Mouse (Mus musculus): ENCODE data around the gene Lat2.

Lat2 gene

DNA sequence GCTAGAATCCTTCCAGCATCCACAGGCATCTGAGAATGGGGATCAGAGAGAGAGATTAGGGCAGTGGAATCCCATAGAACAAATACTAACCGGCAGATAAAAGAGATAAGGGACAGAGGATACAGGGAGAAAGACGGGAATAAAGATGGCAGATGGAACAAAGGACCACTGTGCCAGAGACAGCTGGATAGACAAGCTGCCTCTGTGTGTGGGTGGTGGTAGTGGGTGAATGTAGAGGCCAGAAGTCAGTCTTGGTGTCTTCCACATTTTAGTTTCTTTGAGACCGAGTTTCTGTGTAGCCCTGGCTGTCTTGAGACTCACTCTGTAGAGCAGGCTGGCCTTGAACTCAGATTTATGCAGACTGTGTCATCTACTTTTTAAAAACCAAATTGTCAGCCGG is 955 bp upstream of the Lat2 start:
- in situ Hi-C loops (cut with MboI; ENCODE audit: low pct_unique_long_range_greater_than_20kb in 1 of 2, low sequenced_read_pairs in 2 of 2, unreplicated experiment in 1 of 2), result no loop called here

DNA sequence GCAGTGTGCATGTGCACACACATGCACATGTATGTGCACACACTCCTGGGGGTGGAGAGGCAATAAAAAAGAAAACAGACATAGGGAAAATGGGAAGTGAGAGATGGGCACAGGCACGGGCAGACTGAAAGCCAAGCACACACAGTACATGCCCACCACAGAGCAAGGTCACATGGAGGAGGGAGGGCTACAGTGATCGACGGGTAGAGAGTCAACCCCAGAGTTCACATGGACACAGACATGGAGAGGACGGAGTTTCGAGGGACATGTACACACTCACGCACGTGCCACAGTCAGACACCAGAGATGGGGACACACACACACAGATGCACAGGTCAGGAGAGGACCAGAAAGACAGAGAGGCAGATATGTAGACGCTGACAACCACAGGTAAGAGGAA is 555 bp upstream of the Lat2 start:
- in situ Hi-C loops (cut with MboI; ENCODE audit: low pct_unique_long_range_greater_than_20kb in 1 of 2, low sequenced_read_pairs in 2 of 2, unreplicated experiment in 1 of 2), result no loop called here

DNA sequence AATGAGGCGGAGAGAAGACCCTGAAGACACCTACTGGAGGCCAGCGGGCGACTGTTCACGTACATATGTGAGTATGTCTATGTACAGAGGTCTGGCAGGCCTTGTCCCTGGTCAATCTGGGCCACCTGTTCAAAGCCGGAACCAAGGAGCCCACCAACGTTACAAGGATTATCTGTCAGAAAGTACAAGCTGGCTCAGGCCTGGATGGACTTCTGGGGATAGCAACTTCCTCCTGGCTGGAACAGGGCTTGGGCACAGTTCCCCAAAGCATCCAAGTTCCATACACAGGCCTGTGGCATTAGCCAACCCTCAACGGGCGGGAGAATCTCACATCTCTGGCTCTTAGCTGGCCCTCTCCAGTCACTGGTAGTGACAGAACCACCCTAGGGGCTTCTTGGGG is 529 bp downstream of the Lat2 start:
- in situ Hi-C loops (cut with MboI; ENCODE audit: low pct_unique_long_range_greater_than_20kb in 1 of 2, low sequenced_read_pairs in 2 of 2, unreplicated experiment in 1 of 2), result no loop called here

DNA sequence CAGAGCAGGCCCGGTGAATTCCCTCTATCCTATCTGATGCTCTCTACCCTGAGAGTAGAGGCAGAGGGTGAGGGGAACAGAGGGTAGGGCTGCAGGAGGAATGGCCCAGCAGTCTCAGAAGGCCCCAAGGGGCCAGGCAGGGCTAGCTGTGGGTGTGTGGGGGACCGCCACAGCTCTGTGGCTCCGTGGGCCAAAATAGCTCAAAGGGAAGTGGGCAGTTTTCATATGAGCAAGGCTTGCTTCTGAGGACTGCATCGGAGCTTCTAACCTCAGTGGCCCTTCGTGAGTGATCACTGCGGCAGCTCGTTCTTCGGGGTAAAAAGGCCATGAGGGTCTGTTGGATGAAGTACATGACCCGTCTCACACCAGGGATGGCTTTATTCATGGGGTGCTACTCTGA is 1.1 kb downstream of the Lat2 start:
- in situ Hi-C loops (cut with MboI; ENCODE audit: low pct_unique_long_range_greater_than_20kb in 1 of 2, low sequenced_read_pairs in 2 of 2, unreplicated experiment in 1 of 2), result no loop called here

DNA sequence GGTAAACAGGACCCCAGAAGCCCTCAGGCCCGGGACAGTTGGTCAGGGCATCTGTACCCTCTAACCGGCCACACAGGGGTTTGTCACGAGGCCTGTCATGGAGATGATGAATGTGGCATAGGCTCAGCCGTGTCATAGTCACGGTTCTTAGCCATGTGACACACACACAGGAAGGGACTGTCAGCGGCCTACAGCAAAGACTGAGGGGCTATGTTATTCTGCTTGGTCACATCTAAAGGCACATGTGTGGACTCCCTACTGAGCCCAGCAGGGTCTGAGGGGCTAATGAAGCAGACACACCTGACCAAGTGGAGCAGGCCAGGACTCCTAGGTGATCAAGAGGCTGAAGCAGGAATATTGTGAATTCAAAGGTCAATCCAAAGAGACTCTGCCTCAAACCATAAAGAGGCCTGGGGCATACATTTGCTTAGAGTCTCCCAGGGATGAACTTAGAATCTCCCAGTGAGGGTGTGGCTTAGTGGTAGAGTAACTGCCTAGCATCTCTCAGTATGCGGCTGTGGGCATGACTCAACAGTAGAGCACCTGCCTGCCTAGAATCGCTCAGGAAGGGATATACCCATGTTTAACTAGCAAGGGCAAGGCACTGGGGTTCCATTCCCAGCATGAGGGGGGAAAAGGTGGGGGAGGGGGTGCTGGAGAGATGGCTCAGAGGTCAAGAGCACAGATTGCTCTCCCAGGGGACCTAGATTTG is 2.9 kb downstream of the Lat2 start:
- in situ Hi-C loops (cut with MboI; ENCODE audit: low pct_unique_long_range_greater_than_20kb in 1 of 2, low sequenced_read_pairs in 2 of 2, unreplicated experiment in 1 of 2), result no loop called here

DNA sequence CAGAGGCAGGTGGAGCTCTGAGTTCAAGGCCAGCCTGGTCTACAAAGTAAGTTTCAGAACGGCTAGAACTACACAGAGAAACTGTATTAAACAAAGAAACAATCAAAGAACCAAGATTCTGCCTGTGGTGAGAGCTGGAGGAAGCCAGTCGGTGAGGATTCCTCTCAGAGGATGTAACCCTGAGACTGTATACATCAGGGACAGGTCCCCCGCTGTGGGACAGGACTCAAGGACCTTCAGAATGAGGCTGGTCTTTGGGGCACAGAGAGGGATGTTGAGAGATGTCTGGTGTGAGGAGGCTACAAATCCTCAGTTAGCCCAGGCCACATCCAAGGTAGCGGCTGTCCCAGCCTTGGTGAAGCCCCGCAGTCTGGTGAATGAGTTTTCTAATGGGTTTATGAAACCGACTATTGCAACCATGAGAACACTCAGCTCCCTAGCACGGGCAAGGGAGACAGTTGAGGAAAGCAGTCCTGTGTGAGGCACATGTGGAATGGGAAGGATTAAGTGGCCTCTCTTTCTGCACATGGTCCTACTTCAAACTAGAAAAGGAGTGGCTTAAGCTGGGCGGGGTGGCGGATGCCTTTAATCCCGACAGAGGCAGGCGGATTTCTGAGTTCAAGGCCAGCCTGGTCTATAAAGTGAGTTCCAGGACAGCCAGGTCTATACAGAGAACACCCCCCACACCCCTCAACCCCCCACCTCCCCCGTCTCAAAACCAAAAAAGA is 4.7 kb downstream of the Lat2 start:
- in situ Hi-C loops (cut with MboI; ENCODE audit: low pct_unique_long_range_greater_than_20kb in 1 of 2, low sequenced_read_pairs in 2 of 2, unreplicated experiment in 1 of 2), result no loop called here

DNA sequence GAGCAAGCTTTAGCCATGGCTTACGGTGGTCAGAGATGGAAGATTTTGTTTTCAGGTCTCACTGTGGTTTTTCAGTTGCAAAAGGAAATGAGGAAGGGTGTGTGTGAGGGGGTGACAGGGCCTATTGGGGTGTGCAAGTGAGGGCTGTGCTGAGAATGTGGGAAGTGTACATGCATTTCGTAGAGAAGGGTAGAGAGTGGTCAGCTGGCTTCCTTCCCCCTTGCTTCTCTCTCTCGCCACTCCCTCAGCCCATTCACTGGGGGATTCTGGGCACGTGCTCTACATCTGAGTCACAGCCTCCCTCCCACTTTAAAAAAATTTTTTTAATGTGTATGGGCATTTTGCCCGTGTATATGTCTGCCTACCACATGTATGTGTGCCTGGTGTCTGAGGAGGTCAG is 7.7 kb downstream of the Lat2 start:
- in situ Hi-C loops (cut with MboI; ENCODE audit: low pct_unique_long_range_greater_than_20kb in 1 of 2, low sequenced_read_pairs in 2 of 2, unreplicated experiment in 1 of 2), result no loop called here

DNA sequence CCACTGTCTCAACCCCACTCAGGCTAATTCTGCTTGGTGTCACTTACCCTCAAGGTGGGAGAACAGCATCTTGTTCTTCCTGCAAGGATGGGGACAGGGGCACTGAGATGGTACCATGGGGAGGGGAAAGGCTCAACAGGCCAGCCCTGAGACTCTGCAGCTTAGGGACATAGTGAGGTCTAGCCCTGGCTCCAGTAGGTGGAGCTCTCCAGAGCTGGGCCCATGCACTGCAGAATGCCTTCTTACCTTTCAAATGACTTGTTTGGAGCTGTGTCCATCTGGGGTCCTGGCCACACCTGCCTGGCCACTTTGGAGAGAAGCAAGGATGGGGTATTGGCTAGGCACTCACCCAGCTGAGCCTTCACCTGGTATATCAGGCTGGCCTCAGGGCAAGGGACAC is 8.5 kb downstream of the Lat2 start:
- in situ Hi-C loops (cut with MboI; ENCODE audit: low pct_unique_long_range_greater_than_20kb in 1 of 2, low sequenced_read_pairs in 2 of 2, unreplicated experiment in 1 of 2), result no loop called here

DNA sequence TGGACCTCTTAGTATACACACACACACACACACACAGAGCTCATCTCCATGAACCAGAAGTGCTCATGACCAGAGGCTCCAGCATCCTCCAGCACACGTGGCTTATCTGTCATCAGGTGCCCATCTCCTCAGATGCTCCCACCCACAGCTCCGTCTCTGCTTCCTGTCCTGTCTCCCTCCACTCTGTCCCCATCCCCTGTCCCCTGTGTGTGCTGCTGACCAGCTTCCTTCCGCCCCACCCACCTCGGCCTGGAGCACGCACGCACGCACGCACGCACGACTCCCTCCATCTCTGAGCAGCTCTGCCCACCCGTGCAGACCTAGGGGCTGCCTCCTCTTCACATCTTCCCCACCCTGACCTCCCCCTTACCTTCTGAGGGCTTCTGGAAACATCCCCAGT is 10.4 kb downstream of the Lat2 start:
- in situ Hi-C loops (cut with MboI; ENCODE audit: low pct_unique_long_range_greater_than_20kb in 1 of 2, low sequenced_read_pairs in 2 of 2, unreplicated experiment in 1 of 2), result no loop called here

DNA sequence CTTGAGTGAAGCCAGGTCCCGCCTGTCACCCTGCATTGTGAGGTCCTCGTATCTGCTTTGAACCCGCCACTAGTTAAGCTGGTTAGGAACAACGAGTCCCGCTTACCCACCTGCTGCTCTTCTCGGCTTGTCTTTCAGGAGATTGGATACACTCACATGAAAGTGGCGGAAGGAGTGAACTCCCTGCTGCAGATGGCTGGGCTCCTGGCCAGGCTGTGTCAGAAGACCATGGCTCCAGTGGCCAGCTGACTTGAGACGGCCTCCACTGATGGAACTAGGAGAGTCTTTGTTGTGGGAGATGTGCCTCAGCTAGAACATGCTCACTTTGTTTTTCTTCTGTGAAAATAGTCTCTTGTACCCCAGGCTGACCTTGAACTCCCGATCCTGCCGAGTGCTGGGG is 17.1 kb downstream of the Lat2 start:
- in situ Hi-C loops (cut with MboI; ENCODE audit: low pct_unique_long_range_greater_than_20kb in 1 of 2, low sequenced_read_pairs in 2 of 2, unreplicated experiment in 1 of 2), result no loop called here

DNA sequence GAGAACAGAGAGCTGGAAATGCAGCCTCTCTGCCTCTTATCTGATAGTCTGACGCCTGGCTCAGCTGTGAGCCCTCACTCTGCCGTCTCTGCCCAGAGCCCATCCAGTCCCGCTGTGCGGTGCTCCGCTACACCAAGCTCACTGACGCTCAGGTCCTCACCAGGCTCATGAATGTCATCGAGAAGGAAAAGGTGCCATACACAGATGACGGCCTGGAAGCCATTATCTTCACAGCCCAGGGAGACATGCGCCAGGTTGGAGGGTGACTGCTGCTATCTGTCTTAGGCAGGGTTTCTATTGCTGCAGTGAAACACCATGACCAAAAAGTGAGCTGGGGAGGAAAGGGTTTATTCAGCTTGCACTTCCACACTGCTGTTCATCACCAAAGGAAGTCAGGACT is 21.7 kb downstream of the Lat2 start:
- in situ Hi-C loops (cut with MboI; ENCODE audit: low pct_unique_long_range_greater_than_20kb in 1 of 2, low sequenced_read_pairs in 2 of 2, unreplicated experiment in 1 of 2), result no loop called here

DNA sequence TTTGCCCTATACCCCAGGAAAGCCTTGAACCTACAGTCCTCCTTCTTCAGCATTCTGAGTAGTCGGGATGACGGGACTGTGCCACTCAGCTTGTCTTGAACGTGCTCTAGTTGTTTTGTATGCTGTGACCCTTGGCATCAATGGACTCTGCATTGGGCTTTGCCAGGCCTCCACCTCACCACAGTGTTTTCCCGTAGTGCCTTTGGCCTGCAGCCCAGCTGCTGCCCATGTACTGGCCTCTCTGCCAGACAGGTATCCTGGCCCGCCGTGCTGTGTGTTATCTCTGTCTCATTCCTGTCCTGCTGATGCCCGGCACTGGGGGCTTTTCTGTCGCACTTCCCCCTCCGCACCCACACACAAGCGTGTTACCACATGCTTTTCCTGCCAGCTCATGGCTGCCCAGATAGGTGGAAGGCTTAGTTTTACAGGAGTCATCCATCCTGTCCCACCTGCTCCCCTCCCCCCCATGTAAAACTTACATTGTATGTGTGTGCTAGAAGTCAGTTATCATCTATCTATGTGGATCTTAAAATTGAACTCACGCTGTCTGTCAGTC is 22.7 kb downstream of the Lat2 start:
- in situ Hi-C loops (cut with MboI; ENCODE audit: low pct_unique_long_range_greater_than_20kb in 1 of 2, low sequenced_read_pairs in 2 of 2, unreplicated experiment in 1 of 2), result no loop called here

DNA sequence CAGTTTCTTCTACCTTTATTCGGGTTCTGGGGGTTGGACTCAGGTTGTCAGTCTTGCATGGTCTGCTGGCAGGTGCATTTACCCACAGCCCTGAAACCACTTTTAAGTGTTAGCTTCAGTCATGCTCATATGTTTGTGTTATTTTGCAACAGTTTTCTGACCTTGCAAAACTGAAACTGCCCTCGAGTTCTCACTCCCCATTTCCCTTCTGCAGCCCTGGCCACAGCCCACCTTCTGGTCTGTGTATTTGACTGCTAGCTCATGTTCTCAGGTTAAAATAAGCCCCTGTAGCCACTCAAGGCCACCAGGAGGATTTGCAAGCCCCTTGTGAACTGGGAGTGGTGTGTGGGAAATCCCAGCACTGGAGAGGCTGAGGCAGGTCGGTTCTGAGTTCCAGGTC is 24.9 kb downstream of the Lat2 start:
- in situ Hi-C loops (cut with MboI; ENCODE audit: low pct_unique_long_range_greater_than_20kb in 1 of 2, low sequenced_read_pairs in 2 of 2, unreplicated experiment in 1 of 2), result no loop called here

DNA sequence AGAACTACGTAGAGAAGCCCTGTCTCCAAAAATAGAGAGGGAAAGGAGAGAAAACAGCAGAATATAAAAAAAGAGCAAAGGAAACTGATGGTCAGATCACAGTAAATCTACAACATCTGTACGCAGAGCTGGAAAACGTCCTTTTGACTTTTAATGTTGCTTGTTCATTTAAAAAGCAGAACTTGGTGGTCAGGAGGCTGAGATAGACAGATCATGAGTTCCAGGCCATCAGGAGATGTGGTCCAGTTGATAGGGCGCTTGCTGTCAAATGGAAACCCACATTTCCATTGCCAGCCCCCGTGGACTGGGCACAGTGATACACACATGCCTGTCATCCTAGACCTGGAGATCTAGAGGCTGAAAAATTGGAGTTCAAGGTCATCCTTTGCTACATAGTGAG is 30.0 kb downstream of the Lat2 start:
- in situ Hi-C loops (cut with MboI; ENCODE audit: low pct_unique_long_range_greater_than_20kb in 1 of 2, low sequenced_read_pairs in 2 of 2, unreplicated experiment in 1 of 2), result no loop called here

DNA sequence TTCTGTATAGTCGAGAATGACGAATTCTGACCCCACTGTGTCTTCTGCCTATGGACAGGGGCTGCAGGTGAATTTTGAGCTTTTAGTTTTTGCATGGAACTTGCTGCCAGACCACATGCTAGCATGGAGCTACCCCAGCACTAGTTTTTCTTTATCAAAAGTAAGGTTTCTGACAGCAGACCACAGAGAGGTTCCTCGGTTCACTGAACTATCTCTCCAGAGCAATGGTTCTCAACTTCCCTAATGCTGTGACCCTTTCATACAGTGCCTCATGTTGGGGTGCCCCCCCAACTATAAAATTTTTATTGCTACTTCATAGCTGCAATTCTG is 31.0 kb downstream of the Lat2 start:
- in situ Hi-C loops (cut with MboI; ENCODE audit: low pct_unique_long_range_greater_than_20kb in 1 of 2, low sequenced_read_pairs in 2 of 2, unreplicated experiment in 1 of 2), result no loop called here

DNA sequence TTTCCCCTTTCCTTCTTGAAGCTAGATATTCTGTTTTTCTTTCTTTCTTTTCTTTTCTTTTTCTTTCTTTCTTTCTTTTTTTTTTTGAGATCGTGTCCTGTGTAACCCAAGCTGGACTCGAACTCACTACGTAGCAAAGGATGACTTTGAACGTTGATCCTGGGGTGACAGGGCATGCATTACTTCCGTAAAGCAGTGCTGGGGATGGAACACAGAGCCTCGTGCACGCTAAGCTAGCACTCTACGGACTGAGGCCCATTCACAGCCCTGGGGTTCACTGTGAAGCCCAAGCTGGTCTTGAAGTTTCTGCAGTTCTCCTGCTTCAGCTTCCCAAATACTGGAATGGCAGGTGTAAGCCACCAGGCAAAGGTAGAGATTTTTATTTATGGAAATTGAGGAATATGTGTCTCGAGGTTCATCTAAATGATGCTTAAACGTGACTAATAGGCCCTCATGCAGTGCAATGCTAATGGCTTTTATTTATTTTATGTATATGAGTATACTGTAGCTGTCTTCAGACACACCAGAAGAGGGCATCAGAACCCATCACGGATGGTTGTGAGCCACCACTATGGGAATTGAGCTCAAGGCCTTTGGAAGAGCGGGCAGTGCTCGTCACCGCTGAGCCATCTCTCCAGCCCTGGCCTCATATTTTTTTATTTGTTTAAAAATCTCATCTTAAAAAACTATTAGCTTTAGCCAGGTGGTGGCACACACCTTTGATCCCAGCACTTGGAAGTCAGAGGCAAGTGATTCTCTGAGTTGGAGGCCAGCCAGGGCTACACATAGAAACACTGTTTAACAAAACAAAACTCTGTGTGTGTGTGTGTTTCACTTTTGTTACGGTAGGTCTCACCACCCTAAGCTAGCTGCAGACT is 31.6 kb downstream of the Lat2 start:
- in situ Hi-C loops (cut with MboI; ENCODE audit: low pct_unique_long_range_greater_than_20kb in 1 of 2, low sequenced_read_pairs in 2 of 2, unreplicated experiment in 1 of 2), result no loop called here

DNA sequence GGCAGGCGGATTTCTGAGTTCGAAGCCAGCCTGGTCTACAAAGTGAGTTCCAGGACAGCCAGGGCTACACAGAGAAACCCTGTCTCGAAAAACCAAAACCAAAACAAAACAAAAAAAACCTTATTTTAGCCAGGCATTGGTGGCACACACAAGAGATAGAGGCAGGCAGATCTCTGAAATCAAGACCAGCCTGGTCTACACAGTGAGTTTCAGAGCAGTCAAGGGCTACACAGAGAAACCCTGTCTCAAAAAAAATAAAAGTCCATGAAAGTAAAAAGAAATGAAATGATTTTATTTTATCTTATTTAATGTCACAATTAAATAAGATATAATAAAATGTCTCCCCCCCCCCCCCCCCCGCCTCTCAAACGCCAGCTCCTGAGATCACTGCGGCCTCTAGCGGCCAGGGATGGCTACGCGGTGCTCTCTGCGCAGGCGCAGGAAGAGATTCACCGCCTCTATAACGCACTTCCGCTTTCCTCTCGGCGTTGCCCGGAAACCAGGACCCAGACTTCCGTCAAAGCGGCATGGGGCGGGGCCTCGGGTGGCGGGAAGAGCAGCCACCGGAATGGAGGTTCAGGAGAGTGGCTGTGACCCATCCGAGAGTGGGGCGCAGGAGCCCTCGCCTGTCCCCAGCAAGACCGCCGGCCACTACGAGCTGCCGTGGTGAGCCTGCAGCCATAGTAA is 32.5 kb downstream of the Lat2 start:
- in situ Hi-C loops (cut with MboI; ENCODE audit: low pct_unique_long_range_greater_than_20kb in 1 of 2, low sequenced_read_pairs in 2 of 2, unreplicated experiment in 1 of 2), result no loop called here

DNA sequence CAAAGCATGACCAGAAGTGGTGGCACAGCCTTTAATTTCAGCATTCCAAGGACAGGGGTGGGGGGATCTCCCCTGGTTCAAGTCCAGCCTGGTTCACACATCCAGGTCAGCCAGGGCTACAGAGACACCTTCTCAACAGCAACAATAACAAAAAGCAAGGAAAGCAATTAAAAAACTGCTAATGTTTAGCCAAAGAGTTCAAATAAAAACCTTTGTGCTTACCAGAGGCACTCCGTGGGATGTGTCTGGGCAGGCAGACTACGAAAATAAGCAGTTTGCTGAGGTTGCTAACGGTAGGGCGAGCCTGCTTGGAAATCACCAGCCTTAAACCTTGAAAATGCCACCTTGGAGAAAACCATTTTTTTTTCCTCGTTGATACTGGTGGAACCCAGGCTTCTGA is 33.7 kb downstream of the Lat2 start, which contains the start of gene Rfc2:
TSS of gene Rfc2 (plus strand) at position 221 of the 400 bp plus-strand sequence.
- in situ Hi-C loops (cut with MboI; ENCODE audit: low pct_unique_long_range_greater_than_20kb in 1 of 2, low sequenced_read_pairs in 2 of 2, unreplicated experiment in 1 of 2), result no loop called here

DNA sequence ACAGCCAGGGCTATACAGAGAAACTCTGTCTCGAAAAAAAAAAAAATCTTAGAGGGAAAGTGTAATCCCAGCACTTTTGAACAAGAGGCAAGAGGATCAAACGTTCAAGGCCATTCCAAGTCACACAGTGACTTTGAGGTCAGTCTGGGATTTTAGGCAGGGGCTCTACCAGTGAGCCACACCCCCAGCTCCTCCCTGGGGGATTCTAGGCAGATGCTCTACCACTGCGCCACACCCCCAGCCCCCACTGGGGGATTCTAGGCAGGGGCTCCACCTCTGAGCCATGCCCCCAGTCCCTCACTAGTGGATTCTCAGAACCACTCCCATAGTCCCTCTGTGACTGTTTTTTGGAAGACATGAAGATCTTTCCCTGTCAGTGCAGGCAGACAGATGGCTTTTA is 35.7 kb downstream of the Lat2 start:
- in situ Hi-C loops (cut with MboI; ENCODE audit: low pct_unique_long_range_greater_than_20kb in 1 of 2, low sequenced_read_pairs in 2 of 2, unreplicated experiment in 1 of 2), result loop anchor here (5.0 to 10.0 kb wide), 2 partner anchors 74 to 77 kb away; no protein-coding TSS in a partner anchor
